Mouse (Mus musculus) B cell, adult 2 months (primary cell): ENCODE results near the gene Man2a2.
"Not testable (repeated sequence)": the region's sequence is repeated elsewhere in the genome, so short reads cannot be mapped to it uniquely, and the experiment has no call there.

Experiments used
- DNase-seq, 2 experiments: peaks; one replicate each; pipeline ENCODE4 v3.0.0; 2022

The Man2a2 gene

GRCm38 (mm10) chr7:80330278-80330677 lies 40.9 kb downstream of the Man2a2 start:
- no peak for DNase-seq

DNA sequence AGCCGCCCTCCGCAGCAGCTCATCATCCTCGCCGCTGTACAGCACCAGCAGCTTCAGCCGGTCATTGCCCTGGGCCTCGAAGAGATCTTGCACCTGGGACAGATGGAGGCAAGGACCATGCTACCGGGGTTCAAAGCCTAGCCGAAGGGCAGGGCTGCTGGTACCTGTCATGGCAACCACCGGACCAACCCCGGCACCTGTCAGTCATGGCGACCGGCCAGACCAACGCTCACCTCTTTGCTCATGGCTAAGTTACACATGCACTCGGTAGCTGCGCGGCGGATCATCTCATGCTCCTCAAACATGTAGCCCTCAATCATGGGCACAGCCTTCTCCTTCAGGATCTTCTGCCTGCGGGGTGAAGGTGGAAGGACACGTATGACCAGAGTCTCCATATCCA lies 45.1 kb downstream of the Man2a2 start:
- DNase-seq, result no peak

DNA sequence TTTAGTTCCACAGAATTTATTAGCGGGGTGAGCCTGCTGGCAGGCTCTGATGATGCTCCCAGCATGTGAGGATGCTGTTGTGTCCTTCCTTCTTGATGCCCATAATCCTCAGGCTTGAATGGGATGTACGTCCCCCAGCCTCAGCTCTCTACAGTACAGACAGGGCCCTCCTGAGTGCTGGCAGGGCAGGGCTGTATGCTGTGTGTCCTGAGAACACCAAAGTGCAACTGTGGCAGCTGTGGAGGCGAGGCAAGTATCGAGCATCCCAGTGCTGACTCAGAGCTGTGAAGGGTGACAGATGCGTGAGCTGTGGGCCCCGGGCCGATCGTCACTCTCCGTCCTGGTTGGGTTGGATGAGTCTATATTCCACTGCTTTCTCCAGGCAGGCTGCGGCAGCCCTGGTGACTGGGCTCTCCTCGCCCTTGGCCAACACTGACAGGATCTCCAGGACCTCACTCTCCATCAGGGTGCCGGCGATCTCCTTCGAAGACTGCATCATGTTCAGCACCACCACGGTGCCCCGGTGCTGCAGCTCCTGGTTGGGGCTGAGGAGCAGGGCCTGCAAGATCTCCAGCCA lies 45.8 kb downstream of the Man2a2 start:
- DNase-seq, result no peak

- not testable (repeated sequence) for DNase-seq
These were observed 46.4 kb downstream of the Man2a2 start for GRCm38 (mm10) chr7:80324816-80325119.

- DNase-seq, result peak; percentile 96
These were observed 46.9 kb downstream of the Man2a2 start, which contains the start of gene Rccd1 for GRCm38 (mm10) chr7:80324043-80324815. Gene Rccd1, minus strand, starts transcription at chr7:80324454.

DNA sequence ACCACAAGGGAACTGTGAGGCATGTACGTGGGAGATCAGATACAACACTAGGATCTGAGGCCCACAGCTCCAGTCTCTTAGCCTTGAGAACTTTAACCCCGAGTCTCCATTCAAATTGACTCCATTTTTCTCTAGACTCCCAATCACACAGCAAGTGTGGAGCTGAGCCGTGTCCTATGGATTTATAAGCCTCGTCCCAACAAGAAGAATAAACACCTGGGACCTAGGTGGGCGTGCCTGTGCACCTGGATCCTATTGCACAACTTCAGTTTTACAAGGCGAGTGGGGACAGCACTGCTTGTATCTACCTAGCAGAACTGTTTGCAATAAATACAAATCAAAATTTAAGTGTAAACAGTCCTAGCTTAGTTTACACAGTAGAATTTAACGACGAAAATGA lies 47.8 kb downstream of the Man2a2 start:
- no peak for DNase-seq

- DNase-seq, result no peak
These were observed 51.2 kb downstream of the Man2a2 start for GRCm38 (mm10) chr7:80319846-80320496.

GRCm38 (mm10) chr7:80318670-80319069 lies 52.5 kb downstream of the Man2a2 start:
- DNase-seq, result no peak

GRCm38 (mm10) chr7:80317439-80318115 lies 53.6 kb downstream of the Man2a2 start:
- DNase-seq, result no peak

GRCm38 (mm10) chr7:80315733-80316132 lies 55.4 kb downstream of the Man2a2 start:
- no peak for DNase-seq

- DNase-seq, result no peak
These were observed 60.4 kb downstream of the Man2a2 start for GRCm38 (mm10) chr7:80310771-80311170.

GRCm38 (mm10) chr7:80307766-80308165 lies 63.4 kb downstream of the Man2a2 start:
- DNase-seq, result no peak

DNA sequence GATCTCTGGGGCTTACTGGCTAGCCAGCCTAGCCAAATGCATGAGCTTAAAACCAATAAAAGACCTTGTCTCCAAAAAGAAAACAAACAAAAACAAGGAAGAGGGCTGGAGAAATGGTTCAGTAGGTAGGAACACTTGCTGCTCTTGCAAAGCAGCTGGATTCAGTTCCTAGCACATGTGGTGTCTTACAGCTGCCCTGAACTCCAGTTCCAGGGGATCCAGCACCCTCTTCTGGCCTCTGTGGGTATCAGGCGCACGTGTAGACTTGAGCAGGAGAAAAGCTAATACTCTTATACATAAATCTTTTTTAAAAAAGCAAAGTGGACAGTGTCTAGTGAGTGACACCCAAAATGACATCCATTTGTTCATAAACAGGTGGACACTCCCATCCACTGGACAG lies 69.7 kb downstream of the Man2a2 start:
- DNase-seq, result no peak

DNA sequence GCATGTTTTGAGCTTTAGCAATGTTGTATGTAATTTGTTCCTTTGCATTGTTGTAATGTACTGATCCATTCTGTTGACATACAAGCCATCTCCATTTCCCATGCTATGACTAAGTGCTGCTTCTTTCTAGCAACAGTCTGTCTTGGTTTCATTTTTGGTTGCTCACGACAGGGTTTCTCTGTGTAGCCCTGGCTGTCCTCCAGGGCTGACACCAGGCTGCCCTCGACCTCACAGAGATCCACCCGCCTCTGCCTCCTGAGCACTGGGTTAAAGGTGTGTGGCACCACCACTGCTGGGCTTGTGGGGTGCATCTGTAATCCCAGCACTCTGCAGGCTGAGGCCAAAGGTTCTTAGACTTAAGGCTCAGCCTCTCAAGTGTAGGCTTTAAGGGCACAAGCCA lies 71.6 kb downstream of the Man2a2 start:
- DNase-seq, result no peak
